Mouse (Mus musculus) hindbrain, embryonic 13.5 days (tissue): ENCODE measurements around the gene Fbxw2. TPM values are rescaled to one million over a fixed set of nuclear protein-coding genes. Genes with fewer than 3 reads are reported as not detected.
A peak's percentile ranks its signal among the peaks of the same experiment; 100 is the strongest.
"Not testable (repeated sequence)": the region's sequence is repeated elsewhere in the genome, so short reads cannot be mapped to it uniquely, and the experiment has no call there.

Experiments used
- ATAC-seq: fragments of 200-750 bp; cut with Nextera tagmentation; 2 replicates; pipeline ENCODE4 v1.8.0; 2017; ENCODE audit warnings: moderate TSS enrichment; ENCODE audit not compliant: low FRiP score
- H3K27ac ChIP-seq: fragments of 300-500 bp; sonication (generic); 2 replicates; pipeline ENCODE4 v1.5.1; 2015; ENCODE audit warnings: inconsistent platforms, mild to moderate bottlenecking, moderate library complexity
- H3K27me3 ChIP-seq: fragments of 300-500 bp; sonication (generic); 2 replicates; pipeline ENCODE4 v1.6.1; 2015; ENCODE audit warnings: mild to moderate bottlenecking, inconsistent platforms
- H3K36me3 ChIP-seq: fragments of 300-500 bp; sonication (generic); 2 replicates; pipeline ENCODE4 v1.6.1; 2015; ENCODE audit warnings: mild to moderate bottlenecking, inconsistent platforms
- H3K4me1 ChIP-seq: fragments of 300-500 bp; sonication (generic); replicated peaks from 2 replicates; pipeline ENCODE4 v1.6.1; 2015; ENCODE audit warnings: inconsistent platforms
- H3K4me2 ChIP-seq: fragments of 300-500 bp; sonication (generic); 2 replicates; pipeline ENCODE4 v1.6.1; 2015; ENCODE audit warnings: inconsistent platforms, mild to moderate bottlenecking, moderate library complexity
- H3K4me3 ChIP-seq: fragments of 300-500 bp; sonication (generic); 2 replicates; pipeline ENCODE4 v1.5.1; 2015; ENCODE audit warnings: mild to moderate bottlenecking, inconsistent platforms
- H3K9ac ChIP-seq: fragments of 300-500 bp; sonication (generic); 2 replicates; pipeline ENCODE4 v1.6.1; 2015; ENCODE audit warnings: mild to moderate bottlenecking, inconsistent platforms
- H3K9me3 ChIP-seq: fragments of 300-500 bp; sonication (generic); 2 replicates; pipeline ENCODE4 v1.6.1; 2016; ENCODE audit warnings: inconsistent platforms
- WGBS: fragments of 180-500 bp; shearing (Covaris S2); methylation state at CpG from one replicate; pipeline ENCODE4 v1.1.7; 2015; 5-methylcytosine and 5-hydroxymethylcytosine counted together
- polyA plus RNA-seq: library from polyadenylated mRNA; unstranded; fragments of >200 nt; fragmentation: Nextera tagmentation; extraction: Ambion mirVana; gene quantifications from 2 replicates; pipeline ENCODE4 v1.2.1, GENCODE M21; 2015

Gene Fbxw2
- polyA plus RNA-seq: 83.1 and 83.8 TPM in 2 replicates

GRCm38 (mm10) chr2:34825827-34826459 is at the start of gene Fbxw2:
Gene Fbxw2 (minus strand): TSS chr2:34826311.
- Histone ChIP-seq H3K9ac (peak within 1 kb of the TSS; percentile 97), H3K27ac (peak within 1 kb of the TSS; percentile 91), H3K27me3 (peaks cover 8% of the 10 kb centered on the region; the same call in 1 of the 2 replicates), H3K4me3 (peak within 1 kb of the TSS; percentile 97), H3K4me1 (peaks cover 24% of the 10 kb centered on the region), H3K36me3 (peaks cover 13% of the 10 kb centered on the region), H3K9me3 (0 out of 2 replicates have a peak, but pooled peaks cover 4% of the 10 kb centered on the region), H3K4me2 (peak within 1 kb of the TSS; percentile 81)
- WGBS: under 1% methylated on average over 47 of the region's 57 CpGs
- ATAC-seq: peak; percentile 97

- peaks cover 13% of the 10 kb centered on the region for H3K4me1 ChIP-seq
- no peak for ATAC-seq
- no peak within 1 kb of the TSS for H3K27ac ChIP-seq
- peak within 1 kb of the TSS; percentile 16; the same call in 1 of the 2 replicates for H3K4me2 ChIP-seq
- no peak within 1 kb of the TSS for H3K4me3 ChIP-seq
- H3K36me3 ChIP-seq: no peaks in the 10 kb centered on the region
- H3K9me3 ChIP-seq: no peaks in the 10 kb centered on the region
- H3K9ac ChIP-seq: peak within 1 kb of the TSS; percentile 19; the same call in 1 of the 2 replicates
- WGBS: 12% methylated on average over 8 of the region's 8 CpGs
- H3K27me3 ChIP-seq: peaks cover 51% of the 10 kb centered on the region
Observed at GRCm38 (mm10) chr2:34874816-34875345, 48.8 kb upstream of the Fbxw2 start, which contains the start of gene Psmd5. Gene Psmd5 (minus strand): TSS chr2:34874968.

- Histone ChIP-seq H3K27me3 (peaks cover 51% of the 10 kb centered on the region), H3K9me3 (no peaks in the 10 kb centered on the region), H3K9ac (peak within 1 kb of the TSS; percentile 19; the same call in 1 of the 2 replicates), H3K4me3 (no peak within 1 kb of the TSS), H3K4me2 (peak within 1 kb of the TSS; percentile 16; the same call in 1 of the 2 replicates), H3K36me3 (no peaks in the 10 kb centered on the region), H3K27ac (no peak within 1 kb of the TSS), H3K4me1 (peaks cover 19% of the 10 kb centered on the region)
- no peak for ATAC-seq
- 3% methylated on average over 14 of the region's 14 CpGs for WGBS
Observed at GRCm38 (mm10) chr2:34874271-34874670, 48.2 kb upstream of the Fbxw2 start, which contains the start of gene Cutal. Gene Cutal (plus strand): TSS chr2:34874396.

DNA sequence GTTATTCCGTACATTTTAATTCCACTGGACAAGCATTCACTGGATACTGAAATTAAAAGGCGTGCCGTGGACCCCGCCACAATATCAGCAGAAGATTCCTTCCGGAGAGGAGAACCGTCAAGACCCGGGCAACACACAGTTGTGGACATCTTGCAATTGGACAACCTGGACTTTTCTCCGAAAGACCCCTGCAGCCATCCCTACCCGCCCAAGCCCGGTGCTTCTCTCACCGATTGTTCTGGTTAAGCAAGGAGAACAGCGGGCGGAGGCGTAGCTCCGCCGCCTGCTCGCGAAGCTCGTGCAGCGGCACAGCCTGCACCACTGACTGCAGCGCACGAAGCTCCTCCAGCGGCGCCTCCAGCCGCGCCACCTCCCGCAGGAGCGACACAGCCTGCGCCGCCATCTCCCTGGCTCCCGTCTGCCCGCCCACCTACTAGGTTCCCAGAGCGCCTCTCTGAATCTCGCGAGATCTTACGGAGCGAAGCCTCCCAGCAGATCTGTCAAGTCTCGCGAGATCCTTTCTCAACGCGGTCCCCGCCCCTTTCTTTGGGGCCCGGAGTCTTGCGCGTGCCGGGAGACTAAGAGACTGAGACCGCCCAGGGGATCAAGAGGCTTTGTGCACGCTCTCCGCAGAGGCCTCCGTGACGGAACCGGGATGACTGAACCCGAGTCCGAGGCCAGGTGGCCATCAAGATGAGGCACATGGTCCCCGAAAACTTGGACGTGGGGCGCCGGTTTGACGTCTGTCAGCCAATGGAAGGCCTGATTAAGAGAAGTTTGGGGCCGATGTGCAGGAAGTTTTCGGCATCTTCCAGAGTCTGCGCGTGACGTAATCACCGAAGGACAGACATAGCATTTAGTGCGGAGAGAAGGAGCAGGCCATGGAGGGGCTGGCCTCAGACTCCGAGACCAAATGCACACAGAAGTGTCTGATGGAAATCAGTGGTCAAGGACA is 44.7 kb upstream of the Fbxw2 start:
- peaks cover 39% of the 10 kb centered on the region for H3K4me1 ChIP-seq
- H3K36me3 ChIP-seq: peaks cover 4% of the 10 kb centered on the region
- H3K9me3 ChIP-seq: no peaks in the 10 kb centered on the region
- under 1% methylated on average over 67 of the region's 67 CpGs for WGBS
- peak overlapping the region; percentile 88 for H3K4me3 ChIP-seq
- H3K27ac ChIP-seq: peak overlapping the region; percentile 95
- peak; percentile 99 for ATAC-seq
- peak overlapping the region; percentile 94 for H3K9ac ChIP-seq
- H3K27me3 ChIP-seq: peaks cover 33% of the 10 kb centered on the region
- H3K4me2 ChIP-seq: peak overlapping the region; percentile 66

- WGBS: 38% methylated on average over 5 of the region's 5 CpGs
- H3K4me1 ChIP-seq: peaks cover 39% of the 10 kb centered on the region
- H3K27ac ChIP-seq: no peak overlapping the region
- no peaks in the 10 kb centered on the region for H3K9me3 ChIP-seq
- ATAC-seq: no peak
- peak overlapping the region; percentile 88 for H3K4me3 ChIP-seq
- H3K9ac ChIP-seq: peak overlapping the region; percentile 62
- peak overlapping the region; percentile 66 for H3K4me2 ChIP-seq
- H3K27me3 ChIP-seq: peaks cover 25% of the 10 kb centered on the region
- peaks cover 15% of the 10 kb centered on the region for H3K36me3 ChIP-seq
Observed at GRCm38 (mm10) chr2:34869680-34870079, 43.6 kb upstream of the Fbxw2 start.

- 93% methylated on average over 8 of the region's 8 CpGs for WGBS
- Histone ChIP-seq H3K27ac (no peak overlapping the region), H3K4me3 (no peak overlapping the region), H3K27me3 (no peaks in the 10 kb centered on the region), H3K9me3 (no peaks in the 10 kb centered on the region), H3K4me2 (no peak overlapping the region), H3K36me3 (peaks cover 90% of the 10 kb centered on the region), H3K4me1 (no peaks in the 10 kb centered on the region), H3K9ac (no peak overlapping the region)
- no peak for ATAC-seq
Observed at GRCm38 (mm10) chr2:34857728-34858127, 31.6 kb upstream of the Fbxw2 start.

DNA sequence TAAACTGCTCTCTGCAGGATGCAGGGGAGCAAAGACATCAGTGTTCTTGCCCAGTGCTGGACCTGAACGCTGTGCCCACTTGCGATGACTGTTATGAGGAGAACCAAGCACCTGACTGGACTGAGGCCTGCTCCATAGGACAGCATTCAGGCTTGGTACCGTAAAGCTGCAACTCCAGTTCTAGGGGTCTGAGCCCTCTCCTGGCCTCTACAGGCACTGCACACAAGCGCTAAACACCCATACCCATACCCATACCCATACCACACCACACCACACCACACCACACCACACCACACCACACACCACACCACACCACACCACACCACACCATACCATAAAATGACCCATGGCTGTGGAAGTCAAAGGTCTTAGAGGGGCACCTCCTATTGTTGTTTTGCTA is 29.2 kb upstream of the Fbxw2 start:
- no peaks in the 10 kb centered on the region for H3K4me1 ChIP-seq
- no peaks in the 10 kb centered on the region for H3K27me3 ChIP-seq
- H3K4me3 ChIP-seq: no peak overlapping the region
- H3K27ac ChIP-seq: no peak overlapping the region
- H3K9me3 ChIP-seq: no peaks in the 10 kb centered on the region
- ATAC-seq: no peak
- H3K9ac ChIP-seq: no peak overlapping the region
- peaks cover 97% of the 10 kb centered on the region for H3K36me3 ChIP-seq
- no peak overlapping the region for H3K4me2 ChIP-seq
- WGBS: 95% methylated on average over 4 of the region's 4 CpGs

DNA sequence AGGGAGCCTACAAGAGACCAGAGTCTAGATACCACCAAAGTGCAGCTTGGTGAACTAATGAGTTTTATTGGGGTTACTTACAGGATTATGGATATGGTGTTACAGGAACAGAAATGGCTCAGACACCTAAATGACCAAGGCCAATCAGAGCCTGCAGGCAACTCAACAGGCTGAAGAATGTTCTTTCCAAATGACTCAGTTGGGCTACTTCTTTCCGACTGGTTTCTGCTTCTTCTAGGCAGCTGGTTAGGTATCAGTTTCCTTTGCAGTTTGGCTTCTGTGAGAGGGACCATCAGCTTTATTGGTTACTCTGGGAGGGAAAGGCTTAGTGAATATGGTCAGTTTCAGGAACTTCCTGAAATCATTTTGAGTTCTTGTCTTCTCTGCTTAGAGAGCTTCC is 21.6 kb upstream of the Fbxw2 start:
- WGBS: 97% methylated on average over 1 of the region's 1 CpGs
- Histone ChIP-seq H3K36me3 (peaks cover 35% of the 10 kb centered on the region), H3K9ac (no peak overlapping the region), H3K27me3 (no peaks in the 10 kb centered on the region), H3K27ac (no peak overlapping the region), H3K4me2 (no peak overlapping the region), H3K4me1 (no peaks in the 10 kb centered on the region), H3K9me3 (no peaks in the 10 kb centered on the region), H3K4me3 (no peak overlapping the region)
- no peak for ATAC-seq

DNA sequence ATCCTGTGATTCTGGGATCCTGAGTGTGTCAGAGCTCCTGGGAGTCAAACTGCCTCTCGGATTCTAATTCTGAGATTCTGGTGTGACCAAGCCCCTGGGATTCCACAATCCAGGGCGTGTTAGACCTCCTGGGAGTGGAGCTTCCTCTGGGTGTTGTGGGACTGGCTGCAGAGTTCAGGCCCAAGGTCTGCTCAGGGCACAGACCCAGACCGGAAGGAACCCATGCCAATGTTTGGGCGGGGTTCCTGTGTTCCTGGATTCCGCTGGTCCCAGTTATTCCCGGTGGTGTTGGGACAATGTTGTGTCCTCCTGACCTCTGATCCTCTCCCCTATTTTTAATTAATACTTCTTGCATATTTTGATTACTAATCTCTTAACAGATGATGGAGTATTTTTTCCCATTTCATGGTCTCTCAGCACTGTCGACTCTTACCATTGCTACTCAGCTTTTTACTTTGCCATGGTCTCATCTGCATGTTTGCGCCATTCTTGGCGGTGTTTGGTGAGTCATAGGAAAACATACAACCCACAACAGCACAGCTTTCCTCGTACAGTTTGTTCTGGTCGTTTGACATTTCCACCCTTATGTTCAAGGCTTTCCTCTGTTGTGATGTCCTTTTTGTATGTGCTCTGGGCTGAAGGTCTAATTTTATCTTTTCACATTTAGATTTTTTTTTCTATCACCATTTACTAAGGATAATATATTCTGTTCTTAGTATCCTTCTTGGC is 17.3 kb upstream of the Fbxw2 start:
- Histone ChIP-seq H3K4me1 (no peaks in the 10 kb centered on the region), H3K36me3 (no peaks in the 10 kb centered on the region), H3K9me3 (no peaks in the 10 kb centered on the region), H3K4me2 (no peak overlapping the region), H3K4me3 (no peak overlapping the region), H3K9ac (no peak overlapping the region), H3K27ac (no peak overlapping the region), H3K27me3 (no peaks in the 10 kb centered on the region)
- no peak for ATAC-seq
- WGBS: 86% methylated on average over 11 of the region's 11 CpGs

DNA sequence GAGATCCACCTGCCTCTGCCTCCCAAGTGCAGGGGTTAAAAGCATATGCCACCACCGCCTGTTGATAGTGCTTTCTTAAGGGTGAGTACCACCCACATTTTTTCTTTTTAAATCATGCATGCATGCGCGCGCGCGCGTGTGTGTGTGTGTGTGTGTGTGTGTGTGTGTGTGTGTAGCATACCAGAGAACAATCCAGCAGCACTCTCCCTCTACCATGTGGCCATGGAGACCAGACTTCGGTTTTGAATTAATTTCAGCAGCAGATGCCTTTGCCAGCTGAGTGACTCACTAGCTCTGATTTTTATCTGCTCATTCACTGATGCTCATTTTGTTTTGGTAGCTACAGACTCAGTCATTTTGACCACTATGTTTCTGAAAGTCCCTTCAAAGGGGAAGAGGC is 15.6 kb upstream of the Fbxw2 start:
- Histone ChIP-seq H3K9me3 (no peaks in the 10 kb centered on the region), H3K4me2 (no peak overlapping the region), H3K36me3 (no peaks in the 10 kb centered on the region), H3K27ac (no peak overlapping the region), H3K4me3 (no peak overlapping the region), H3K9ac (no peak overlapping the region), H3K27me3 (no peaks in the 10 kb centered on the region), H3K4me1 (no peaks in the 10 kb centered on the region)
- ATAC-seq: no peak
- 90% methylated on average over 8 of the region's 8 CpGs for WGBS

DNA sequence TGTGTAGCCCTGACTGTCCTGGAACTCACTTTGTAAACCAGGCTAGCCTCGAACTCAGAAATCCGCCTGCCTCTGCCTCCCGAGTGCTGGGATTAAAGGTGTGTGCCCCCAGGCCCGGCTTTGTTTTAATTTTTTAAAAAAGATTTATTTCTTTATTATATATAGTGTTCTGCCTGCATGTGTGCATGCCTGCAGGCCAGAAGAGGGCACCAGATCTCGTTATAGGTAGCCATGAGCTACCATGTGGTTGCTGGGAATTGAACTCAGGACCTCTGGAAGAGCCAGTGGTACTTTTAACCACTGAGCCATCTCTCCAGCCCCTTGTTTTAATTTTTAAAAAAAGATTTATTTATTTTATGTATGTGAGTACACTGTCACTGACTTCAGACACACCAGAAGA is 14.0 kb upstream of the Fbxw2 start:
- H3K4me1 ChIP-seq, H3K36me3 ChIP-seq, H3K9me3 ChIP-seq, H3K9ac ChIP-seq, H3K27ac ChIP-seq, ATAC-seq, H3K4me2 ChIP-seq, H3K4me3 ChIP-seq, H3K27me3 ChIP-seq: not testable (repeated sequence)
- 88% methylated on average over 5 of the region's 5 CpGs for whole genome bisulfite sequencing
